Mouse (Mus musculus): ENCODE measurements around the gene Katnal1.

GRCm38 (mm10) chr5:148935071-148935821, 6.1 kb upstream of the Katnal1 start:
- TF ChIP-seq ZC3H11A (IDR thresholded peaks at IDR 0.05; ENCODE audit: low read depth, low read length) (no peak), POLR2AphosphoS5 (IDR thresholded peaks at IDR 0.05; ENCODE audit: borderline replicate concordance, low read depth, low read length) (no peak), CHD2 (IDR thresholded peaks at IDR 0.05; ENCODE audit: low read length) (peak; percentile 84), MAZ (IDR thresholded peaks at IDR 0.05; ENCODE audit: low read depth, low read length) (peak; percentile 99), UBTF (IDR thresholded peaks at IDR 0.05; ENCODE audit: borderline replicate concordance, insufficient read depth, low read depth, low read length) (peak; percentile 32; the same call in 1 of the 2 replicates)
